Mouse (Mus musculus): ENCODE measurements at regions not wholly inside any gene's neighbourhood (a gene's known extent, or its start where the extent isn't known, plus 50 kb on each side); places are given as distances from the start of the nearest gene placed in this dataset.

DNA sequence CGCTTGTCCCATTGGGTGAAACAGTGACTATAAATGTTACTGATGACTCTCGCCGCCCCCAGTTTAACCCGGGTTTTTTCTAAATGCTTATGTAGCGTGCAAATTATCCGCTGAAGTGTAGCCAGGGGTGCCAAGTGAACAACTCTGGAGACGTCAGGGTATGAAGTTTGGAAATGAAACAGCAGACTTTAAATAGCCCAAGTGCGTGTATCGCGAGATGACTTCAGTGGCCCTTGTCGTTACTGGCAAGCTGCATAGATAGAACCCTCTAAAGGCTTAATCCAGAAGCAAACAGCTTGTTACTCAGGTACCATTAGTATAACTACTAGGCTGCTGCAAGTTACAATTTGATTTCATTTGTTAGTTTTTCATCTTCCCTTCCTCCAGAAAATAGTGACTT lies 192.1 kb upstream of the Eya4 start:
- no peaks in the 10 kb centered on the region for H3K36me3 ChIP-seq (ENCODE audit: control insufficient read depth, insufficient read depth, low read length)
- H3K4me1 ChIP-seq (replicated peaks; ENCODE audit: control insufficient read depth, insufficient read depth, low read length): no peaks in the 10 kb centered on the region
- DNase-seq (ENCODE audit: low spot score) (no peak), ATAC-seq (ENCODE audit: low FRiP score) (no peak)
- 73% methylated on average over 11 of the region's 11 CpGs for WGBS
- no peak overlapping the region for H3K4me2 ChIP-seq (replicated peaks; ENCODE audit: low read depth, low read length)
- H3K27me3 ChIP-seq (ENCODE audit: control insufficient read depth, insufficient read depth, low read length): no peaks in the 10 kb centered on the region
- no peak overlapping the region for H3K9ac ChIP-seq (ENCODE audit: low read depth, low read length)
- no peaks in the 10 kb centered on the region for H3K9me3 ChIP-seq (ENCODE audit: control insufficient read depth, low read length)
- H3K4me3 ChIP-seq (ENCODE audit: low read depth, low read length): no peak overlapping the region
- no peak overlapping the region for H3K27ac ChIP-seq (ENCODE audit: low read depth, low read length)

DNA sequence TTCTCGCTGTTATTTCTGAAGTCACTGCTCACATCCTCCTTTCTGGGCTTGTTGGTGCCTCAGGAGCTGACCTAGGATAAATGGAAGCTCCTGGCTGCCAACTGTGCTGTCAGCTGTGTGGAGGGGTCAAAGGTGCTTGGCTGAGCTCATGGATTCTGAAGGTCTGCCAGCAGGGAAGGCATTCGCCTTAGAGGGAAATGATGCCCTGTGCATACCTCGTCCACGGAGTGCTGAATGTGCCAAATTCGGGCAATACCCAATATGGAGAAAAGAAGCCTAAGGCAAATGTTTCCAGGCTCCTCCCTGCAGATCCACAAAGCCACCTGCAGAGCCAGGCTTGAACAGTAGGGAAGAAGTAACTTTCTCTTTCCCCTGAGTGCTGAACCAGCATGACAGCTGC lies 191.3 kb upstream of the Eya4 start:
- Histone ChIP-seq H3K36me3 (ENCODE audit: control insufficient read depth, insufficient read depth, low read length) (no peaks in the 10 kb centered on the region), H3K9ac (ENCODE audit: low read depth, low read length) (no peak overlapping the region), H3K9me3 (ENCODE audit: control insufficient read depth, low read length) (no peaks in the 10 kb centered on the region), H3K4me3 (ENCODE audit: low read depth, low read length) (no peak overlapping the region), H3K27me3 (ENCODE audit: control insufficient read depth, insufficient read depth, low read length) (no peaks in the 10 kb centered on the region), H3K4me2 (replicated peaks; ENCODE audit: low read depth, low read length) (no peak overlapping the region), H3K27ac (ENCODE audit: low read depth, low read length) (no peak overlapping the region), H3K4me1 (replicated peaks; ENCODE audit: control insufficient read depth, insufficient read depth, low read length) (no peaks in the 10 kb centered on the region)
- WGBS: 48% methylated on average over 5 of the region's 5 CpGs
- no peak for DNase-seq (ENCODE audit: low spot score)
- ATAC-seq (ENCODE audit: low FRiP score): no peak

DNA sequence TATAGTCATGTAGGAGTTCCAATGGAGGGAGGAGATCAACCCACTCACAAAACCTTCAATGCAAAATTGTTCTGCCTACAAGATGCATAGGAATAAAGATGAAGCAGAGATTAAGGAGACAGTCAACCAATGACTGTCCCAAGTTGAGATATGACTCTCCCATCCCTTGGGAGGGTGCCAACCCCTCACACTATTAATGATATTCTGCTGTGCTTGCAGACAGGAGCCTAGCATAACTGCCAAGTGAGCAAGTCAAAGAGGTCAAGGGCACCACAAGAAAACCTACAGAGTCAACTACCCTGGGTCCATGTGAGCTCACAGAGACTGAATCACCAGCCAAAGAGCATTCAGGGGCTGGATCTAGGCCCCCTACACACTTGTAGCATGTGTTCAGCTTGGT lies 184.1 kb upstream of the Eya4 start:
- Histone ChIP-seq H3K4me2 (replicated peaks; ENCODE audit: low read depth, low read length) (no peak overlapping the region), H3K4me3 (ENCODE audit: low read depth, low read length) (no peak overlapping the region), H3K4me1 (replicated peaks; ENCODE audit: control insufficient read depth, insufficient read depth, low read length) (no peaks in the 10 kb centered on the region), H3K9ac (ENCODE audit: low read depth, low read length) (no peak overlapping the region), H3K9me3 (ENCODE audit: control insufficient read depth, low read length) (no peaks in the 10 kb centered on the region), H3K36me3 (ENCODE audit: control insufficient read depth, insufficient read depth, low read length) (no peaks in the 10 kb centered on the region), H3K27me3 (ENCODE audit: control insufficient read depth, insufficient read depth, low read length) (no peaks in the 10 kb centered on the region), H3K27ac (ENCODE audit: low read depth, low read length) (no peak overlapping the region)
- ATAC-seq (ENCODE audit: low FRiP score) (no peak), DNase-seq (ENCODE audit: low spot score) (no peak)

DNA sequence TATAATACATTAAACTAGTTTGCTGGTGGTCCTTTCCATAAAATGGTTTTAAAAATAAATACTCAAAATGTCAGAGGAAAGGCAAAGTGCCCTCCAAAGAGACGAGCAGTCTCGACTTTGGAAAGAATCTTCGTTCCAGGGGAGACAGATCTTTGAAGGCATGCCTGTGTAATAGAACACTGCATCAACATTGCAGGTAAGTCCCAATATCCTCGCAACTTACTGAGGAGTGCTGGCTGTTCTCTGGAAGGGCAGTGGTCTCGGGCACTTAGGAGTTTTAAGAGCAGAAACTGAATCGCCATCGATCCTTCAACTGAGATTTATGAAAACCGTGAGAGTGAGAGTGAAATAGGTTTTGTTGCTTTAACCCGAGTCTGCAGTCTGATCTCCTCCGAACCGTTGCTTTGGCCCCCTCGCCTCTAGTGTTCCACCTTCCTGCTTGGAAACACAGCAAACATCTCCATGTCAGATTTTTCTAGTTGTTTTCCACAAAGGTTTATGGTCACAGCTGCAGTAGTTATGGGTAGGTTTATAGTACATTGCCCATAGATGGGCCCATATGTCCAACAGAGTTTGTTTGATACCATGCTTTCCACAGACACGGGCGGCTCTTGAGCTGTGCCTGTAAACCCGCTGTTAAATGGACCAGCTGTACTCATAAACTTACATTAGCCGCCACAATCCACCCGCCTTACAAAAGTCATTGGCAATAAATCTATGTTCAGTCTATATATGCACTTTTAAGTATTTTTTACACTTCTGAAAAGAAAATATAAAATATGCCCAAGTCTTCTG lies 181.6 kb upstream of the Eya4 start:
- no peak for ATAC-seq (ENCODE audit: low FRiP score)
- no peaks in the 10 kb centered on the region for H3K9me3 ChIP-seq (ENCODE audit: control insufficient read depth, low read length)
- no peak overlapping the region for H3K27ac ChIP-seq (ENCODE audit: low read depth, low read length)
- H3K4me3 ChIP-seq (ENCODE audit: low read depth, low read length): no peak overlapping the region
- 91% methylated on average over 17 of the region's 17 CpGs for WGBS
- H3K9ac ChIP-seq (ENCODE audit: low read depth, low read length): no peak overlapping the region
- H3K4me1 ChIP-seq (replicated peaks; ENCODE audit: control insufficient read depth, insufficient read depth, low read length): no peaks in the 10 kb centered on the region
- no peaks in the 10 kb centered on the region for H3K27me3 ChIP-seq (ENCODE audit: control insufficient read depth, insufficient read depth, low read length)
- no peak overlapping the region for H3K4me2 ChIP-seq (replicated peaks; ENCODE audit: low read depth, low read length)
- no peak for DNase-seq (ENCODE audit: low spot score)
- no peaks in the 10 kb centered on the region for H3K36me3 ChIP-seq (ENCODE audit: control insufficient read depth, insufficient read depth, low read length)

DNA sequence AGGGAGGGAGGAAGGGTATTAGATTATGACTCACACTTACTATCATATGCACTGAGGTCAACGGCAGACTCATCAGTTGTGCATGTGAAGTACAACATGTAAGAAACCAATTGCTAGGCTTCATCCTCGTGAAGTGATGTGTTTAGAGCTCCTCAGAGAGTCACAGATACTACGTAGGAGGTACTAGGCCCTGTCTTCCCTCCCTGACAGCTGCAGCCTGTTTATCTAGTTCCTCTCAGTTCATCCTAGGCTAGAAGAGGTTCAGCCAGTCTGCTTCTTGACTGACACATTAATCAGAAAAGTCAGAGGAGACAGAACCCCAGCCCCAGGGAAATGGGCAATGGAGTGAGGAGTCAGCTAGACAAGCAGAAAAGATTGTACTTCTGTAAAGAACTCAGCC lies 180.1 kb upstream of the Eya4 start:
- Histone ChIP-seq H3K27ac (ENCODE audit: low read depth, low read length) (no peak overlapping the region), H3K9ac (ENCODE audit: low read depth, low read length) (no peak overlapping the region), H3K4me3 (ENCODE audit: low read depth, low read length) (no peak overlapping the region), H3K4me2 (replicated peaks; ENCODE audit: low read depth, low read length) (no peak overlapping the region), H3K27me3 (ENCODE audit: control insufficient read depth, insufficient read depth, low read length) (no peaks in the 10 kb centered on the region), H3K9me3 (ENCODE audit: control insufficient read depth, low read length) (no peaks in the 10 kb centered on the region), H3K36me3 (ENCODE audit: control insufficient read depth, insufficient read depth, low read length) (no peaks in the 10 kb centered on the region), H3K4me1 (replicated peaks; ENCODE audit: control insufficient read depth, insufficient read depth, low read length) (no peaks in the 10 kb centered on the region)
- no peak for DNase-seq (ENCODE audit: low spot score)
- ATAC-seq (ENCODE audit: low FRiP score): no peak
- 85% methylated on average over 3 of the region's 3 CpGs for WGBS

DNA sequence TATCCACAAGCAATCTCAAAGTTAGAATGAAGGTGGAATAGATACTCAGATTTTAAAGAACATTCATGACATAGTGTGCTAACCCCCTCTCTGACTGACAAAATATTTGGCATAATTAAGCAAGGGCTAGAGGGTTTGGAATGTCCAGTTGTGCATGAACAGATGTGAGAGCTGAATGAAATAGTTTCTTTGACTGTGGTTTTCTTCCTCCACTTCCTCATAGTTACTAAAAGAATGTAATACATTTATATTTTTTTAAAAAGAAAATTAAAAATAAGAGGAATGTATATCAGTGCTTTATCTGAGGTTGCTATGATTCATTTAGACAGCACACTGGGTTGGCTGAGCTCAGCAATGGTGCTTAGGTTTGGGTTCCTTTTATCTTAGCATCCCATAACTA lies 176.2 kb upstream of the Eya4 start:
- Histone ChIP-seq H3K4me1 (replicated peaks; ENCODE audit: control insufficient read depth, insufficient read depth, low read length) (no peaks in the 10 kb centered on the region), H3K27me3 (ENCODE audit: control insufficient read depth, insufficient read depth, low read length) (no peaks in the 10 kb centered on the region), H3K9ac (ENCODE audit: low read depth, low read length) (no peak overlapping the region), H3K27ac (ENCODE audit: low read depth, low read length) (no peak overlapping the region), H3K4me3 (ENCODE audit: low read depth, low read length) (no peak overlapping the region), H3K36me3 (ENCODE audit: control insufficient read depth, insufficient read depth, low read length) (no peaks in the 10 kb centered on the region), H3K9me3 (ENCODE audit: control insufficient read depth, low read length) (no peaks in the 10 kb centered on the region), H3K4me2 (replicated peaks; ENCODE audit: low read depth, low read length) (no peak overlapping the region)
- ATAC-seq (ENCODE audit: low FRiP score): no peak
- no peak for DNase-seq (ENCODE audit: low spot score)

DNA sequence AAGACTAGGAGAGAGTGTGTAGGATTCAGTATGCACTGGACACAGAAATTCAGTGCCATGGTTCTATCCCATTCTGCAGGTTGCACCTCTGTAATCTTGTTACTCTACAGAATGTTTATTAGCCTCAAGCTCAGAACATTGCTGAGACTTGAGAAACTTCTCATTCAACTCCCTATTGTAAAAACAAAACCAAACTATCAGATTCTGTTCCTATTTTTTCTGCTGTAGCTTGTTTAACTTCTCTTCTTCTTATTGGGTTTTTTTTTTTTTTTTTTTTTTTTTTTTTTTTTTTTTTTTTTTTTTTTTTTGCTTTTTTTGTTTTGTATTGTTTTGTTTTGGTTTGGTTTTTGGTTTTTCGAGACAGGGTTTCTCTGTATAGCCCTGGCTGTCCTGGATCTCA lies 172.1 kb upstream of the Eya4 start:
- Histone ChIP-seq H3K36me3 (ENCODE audit: control insufficient read depth, insufficient read depth, low read length) (no peaks in the 10 kb centered on the region), H3K9me3 (ENCODE audit: control insufficient read depth, low read length) (no peaks in the 10 kb centered on the region), H3K27me3 (ENCODE audit: control insufficient read depth, insufficient read depth, low read length) (no peaks in the 10 kb centered on the region), H3K4me3 (ENCODE audit: low read depth, low read length) (no peak overlapping the region), H3K4me2 (replicated peaks; ENCODE audit: low read depth, low read length) (no peak overlapping the region), H3K9ac (ENCODE audit: low read depth, low read length) (no peak overlapping the region), H3K27ac (ENCODE audit: low read depth, low read length) (no peak overlapping the region), H3K4me1 (replicated peaks; ENCODE audit: control insufficient read depth, insufficient read depth, low read length) (no peaks in the 10 kb centered on the region)
- DNase-seq (ENCODE audit: low spot score): no peak
- ATAC-seq (ENCODE audit: low FRiP score): no peak
- WGBS: 65% methylated on average over 1 of the region's 1 CpGs

DNA sequence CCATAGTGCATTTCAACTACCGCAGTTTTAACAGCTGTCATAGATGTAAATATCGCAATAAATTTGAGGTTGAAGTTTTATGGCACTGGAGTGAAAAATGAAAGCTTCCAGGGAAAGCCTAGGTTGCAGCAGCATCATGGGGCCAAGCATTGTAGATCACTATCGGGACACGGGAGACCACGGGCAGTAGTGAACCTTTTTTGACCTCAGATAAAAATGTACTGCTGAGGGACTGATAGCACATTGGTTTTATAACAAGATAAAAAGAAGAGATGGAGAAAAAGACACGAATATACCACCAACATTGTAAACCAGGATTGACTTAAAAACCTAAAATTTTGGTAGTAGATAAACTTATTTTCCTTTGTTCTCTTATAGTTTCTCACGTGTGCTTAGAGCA lies 143.1 kb upstream of the Eya4 start:
- no peak overlapping the region for H3K4me3 ChIP-seq (ENCODE audit: low read depth, low read length)
- H3K4me2 ChIP-seq (replicated peaks; ENCODE audit: low read depth, low read length): no peak overlapping the region
- WGBS: 83% methylated on average over 7 of the region's 7 CpGs
- H3K27me3 ChIP-seq (ENCODE audit: control insufficient read depth, insufficient read depth, low read length): no peaks in the 10 kb centered on the region
- no peak overlapping the region for H3K27ac ChIP-seq (ENCODE audit: low read depth, low read length)
- no peak overlapping the region for H3K9ac ChIP-seq (ENCODE audit: low read depth, low read length)
- no peaks in the 10 kb centered on the region for H3K36me3 ChIP-seq (ENCODE audit: control insufficient read depth, insufficient read depth, low read length)
- no peak for DNase-seq (ENCODE audit: low spot score)
- ATAC-seq (ENCODE audit: low FRiP score): no peak
- H3K9me3 ChIP-seq (ENCODE audit: control insufficient read depth, low read length): no peaks in the 10 kb centered on the region
- H3K4me1 ChIP-seq (replicated peaks; ENCODE audit: control insufficient read depth, insufficient read depth, low read length): no peaks in the 10 kb centered on the region

DNA sequence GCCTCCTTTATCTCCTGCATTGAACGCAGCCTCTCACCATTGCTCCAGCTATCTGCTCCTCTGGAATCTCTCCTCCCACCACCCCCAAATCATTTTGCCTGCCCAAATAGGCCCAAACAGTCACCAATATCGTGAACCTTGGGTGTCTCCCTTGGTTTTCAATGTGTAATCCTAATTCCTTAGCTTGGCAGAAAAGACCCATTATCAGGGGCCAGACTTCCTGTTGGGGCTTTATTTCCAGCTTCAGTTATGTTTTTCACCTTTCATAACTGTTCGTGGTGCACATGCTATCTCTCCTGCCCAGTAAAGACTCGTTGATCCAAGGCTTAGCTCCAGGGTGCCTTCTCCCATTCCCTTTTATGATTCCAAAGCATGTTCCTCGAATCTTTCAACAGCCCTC lies 142.4 kb upstream of the Eya4 start:
- 71% methylated on average over 5 of the region's 5 CpGs for WGBS
- H3K27me3 ChIP-seq (ENCODE audit: control insufficient read depth, insufficient read depth, low read length): no peaks in the 10 kb centered on the region
- no peaks in the 10 kb centered on the region for H3K36me3 ChIP-seq (ENCODE audit: control insufficient read depth, insufficient read depth, low read length)
- H3K4me1 ChIP-seq (replicated peaks; ENCODE audit: control insufficient read depth, insufficient read depth, low read length): no peaks in the 10 kb centered on the region
- H3K4me3 ChIP-seq (ENCODE audit: low read depth, low read length): no peak overlapping the region
- no peak overlapping the region for H3K4me2 ChIP-seq (replicated peaks; ENCODE audit: low read depth, low read length)
- no peak overlapping the region for H3K27ac ChIP-seq (ENCODE audit: low read depth, low read length)
- ATAC-seq (ENCODE audit: low FRiP score): no peak
- no peak overlapping the region for H3K9ac ChIP-seq (ENCODE audit: low read depth, low read length)
- no peak for DNase-seq (ENCODE audit: low spot score)
- no peaks in the 10 kb centered on the region for H3K9me3 ChIP-seq (ENCODE audit: control insufficient read depth, low read length)

Measured in hindbrain, embryonic 11.5 days (tissue).